Mouse (Mus musculus): ENCODE results near the gene Pnma5.

Gene Pnma5

DNA sequence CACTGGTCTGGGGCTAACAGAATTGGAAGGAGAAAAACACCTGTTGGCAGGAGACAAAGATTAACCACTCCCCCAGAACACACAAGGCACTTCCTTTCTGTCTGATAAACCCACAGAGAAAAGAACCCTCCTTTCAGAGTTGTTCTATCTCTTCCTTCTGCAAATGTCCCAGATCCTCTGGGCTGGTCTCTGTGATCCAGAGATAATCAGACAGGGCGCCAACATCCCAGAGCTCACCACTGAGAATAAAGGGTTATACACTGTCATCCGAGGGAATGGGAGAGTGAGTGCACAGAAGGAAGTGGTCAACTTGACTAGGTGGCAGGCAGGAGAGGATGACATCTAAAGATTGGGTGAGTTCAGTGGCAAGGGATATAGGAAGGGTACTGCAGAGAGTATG, 51.3 kb downstream of the Pnma5 start:
- DNase-seq (ENCODE audit: low read depth, low spot score), result no peak

Data from retina, postnatal 7 days (tissue).